Mouse (Mus musculus) hindbrain, embryonic 10.5 days (tissue): Measurements from ENCODE around the gene Nog. TPM values are rescaled to one million over a fixed set of nuclear protein-coding genes. Genes with fewer than 3 reads are reported as not detected.

Source experiments
- DNase-seq: peaks from one replicate; pipeline ENCODE4 v3.0.0-alpha.2; 2017; ENCODE audit warnings: low spot score
- H3K27ac ChIP-seq: fragments of 300-500 bp; sonication (generic); 2 replicates; pipeline ENCODE4 v1.5.1; 2016; ENCODE audit warnings: mild to moderate bottlenecking, moderate library complexity
- H3K27me3 ChIP-seq: fragments of 300-500 bp; sonication (generic); 2 replicates; pipeline ENCODE4 v1.6.1; 2016; ENCODE audit warnings: mild to moderate bottlenecking; ENCODE audit not compliant: poor library complexity, insufficient read depth, severe bottlenecking
- H3K36me3 ChIP-seq: fragments of 300-500 bp; sonication (generic); 2 replicates; pipeline ENCODE4 v1.6.1; 2016; ENCODE audit warnings: mild to moderate bottlenecking, moderate library complexity
- H3K4me1 ChIP-seq: fragments of 300-500 bp; sonication (generic); replicated peaks from 2 replicates; pipeline ENCODE4 v1.6.1; 2016; ENCODE audit warnings: mild to moderate bottlenecking
- H3K4me3 ChIP-seq: fragments of 300-500 bp; sonication (generic); 2 replicates; pipeline ENCODE4 v1.5.1; 2016; ENCODE audit warnings: mild to moderate bottlenecking, moderate library complexity
- H3K9me3 ChIP-seq: fragments of 300-500 bp; sonication (generic); 2 replicates; pipeline ENCODE4 v1.6.1; 2016; ENCODE audit warnings: mild to moderate bottlenecking, moderate library complexity
- WGBS: fragments of 180-500 bp; shearing (Covaris S2); methylation state at CpG from one replicate; pipeline ENCODE4 v1.1.7; 2016; 5-methylcytosine and 5-hydroxymethylcytosine counted together
- polyA plus RNA-seq: library from polyadenylated mRNA; unstranded; fragments of >200 nt; fragmentation: Nextera tagmentation; extraction: Ambion mirVana; gene quantifications from 2 replicates; pipeline ENCODE4 v1.2.1, GENCODE M21; 2016

Gene Nog
- polyA plus RNA-seq, 1 experiment from 2014 or later = 4.3 TPM

DNA sequence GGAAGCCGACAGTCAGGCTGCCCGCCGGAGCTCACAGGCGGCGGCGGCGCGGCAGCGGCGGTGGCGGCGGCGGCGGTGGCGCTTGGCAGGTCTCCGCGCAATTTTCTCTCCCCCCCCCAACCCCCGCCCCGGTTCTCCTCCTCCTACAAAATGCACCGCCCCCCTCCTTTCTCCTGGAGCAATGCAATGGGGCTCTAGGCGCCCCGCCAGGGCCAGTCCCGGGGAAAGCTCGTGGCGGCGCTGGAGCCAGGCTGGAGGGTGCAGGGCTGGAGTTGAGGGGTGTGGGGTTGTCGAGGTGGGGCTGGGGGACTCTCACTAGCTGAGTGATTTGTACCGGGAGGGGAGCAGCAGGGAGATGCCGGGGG is 666 bp upstream of the Nog start:
- peaks cover 50% of the 10 kb centered on the region for H3K4me1 ChIP-seq
- peak overlapping the region; percentile 73 for H3K4me3 ChIP-seq
- DNase-seq = no peak
- H3K27ac ChIP-seq = peak overlapping the region; percentile 91
- peaks cover 24% of the 10 kb centered on the region for H3K27me3 ChIP-seq
- 5% methylated on average over 29 of the region's 29 CpGs for WGBS
- no peaks in the 10 kb centered on the region for H3K36me3 ChIP-seq
- 0 out of 2 replicates have a peak, but pooled peaks cover 5% of the 10 kb centered on the region for H3K9me3 ChIP-seq

DNA sequence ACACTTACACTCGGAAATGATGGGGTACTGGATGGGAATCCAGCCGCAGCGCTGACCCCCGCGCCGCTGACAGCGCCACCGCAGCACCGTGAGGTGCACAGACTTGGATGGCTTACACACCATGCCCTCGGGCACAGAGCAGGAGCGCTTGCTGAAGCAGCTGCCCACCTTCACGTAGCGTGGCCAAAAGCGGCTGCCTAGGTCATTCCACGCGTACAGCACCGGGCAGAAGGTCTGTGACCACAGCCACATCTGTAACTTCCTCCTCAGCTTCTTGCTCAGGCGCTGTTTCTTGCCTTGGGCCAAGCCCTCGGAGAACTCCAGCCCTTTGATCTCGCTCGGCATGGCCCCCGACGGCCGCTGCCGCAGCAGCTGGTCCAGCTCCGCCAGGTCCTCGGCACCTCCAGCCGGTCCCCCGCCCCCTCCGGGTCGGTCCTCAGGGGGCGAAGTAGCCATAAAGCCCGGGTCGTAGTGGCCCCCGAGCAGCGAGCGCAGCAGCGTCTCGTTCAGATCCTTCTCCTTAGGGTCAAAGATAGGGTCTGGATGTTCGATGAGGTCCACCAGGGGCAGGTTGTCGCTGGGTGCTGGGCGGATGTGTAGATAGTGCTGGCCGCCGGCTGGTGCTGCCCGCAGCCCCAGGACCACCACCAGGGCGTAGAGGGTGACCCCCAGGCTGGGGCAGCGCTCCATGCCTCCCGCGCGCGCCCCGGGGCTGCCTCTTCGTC is 639 bp downstream of the Nog start:
- H3K36me3 ChIP-seq = no peaks in the 10 kb centered on the region
- under 1% methylated on average over 53 of the region's 53 CpGs for WGBS

DNA sequence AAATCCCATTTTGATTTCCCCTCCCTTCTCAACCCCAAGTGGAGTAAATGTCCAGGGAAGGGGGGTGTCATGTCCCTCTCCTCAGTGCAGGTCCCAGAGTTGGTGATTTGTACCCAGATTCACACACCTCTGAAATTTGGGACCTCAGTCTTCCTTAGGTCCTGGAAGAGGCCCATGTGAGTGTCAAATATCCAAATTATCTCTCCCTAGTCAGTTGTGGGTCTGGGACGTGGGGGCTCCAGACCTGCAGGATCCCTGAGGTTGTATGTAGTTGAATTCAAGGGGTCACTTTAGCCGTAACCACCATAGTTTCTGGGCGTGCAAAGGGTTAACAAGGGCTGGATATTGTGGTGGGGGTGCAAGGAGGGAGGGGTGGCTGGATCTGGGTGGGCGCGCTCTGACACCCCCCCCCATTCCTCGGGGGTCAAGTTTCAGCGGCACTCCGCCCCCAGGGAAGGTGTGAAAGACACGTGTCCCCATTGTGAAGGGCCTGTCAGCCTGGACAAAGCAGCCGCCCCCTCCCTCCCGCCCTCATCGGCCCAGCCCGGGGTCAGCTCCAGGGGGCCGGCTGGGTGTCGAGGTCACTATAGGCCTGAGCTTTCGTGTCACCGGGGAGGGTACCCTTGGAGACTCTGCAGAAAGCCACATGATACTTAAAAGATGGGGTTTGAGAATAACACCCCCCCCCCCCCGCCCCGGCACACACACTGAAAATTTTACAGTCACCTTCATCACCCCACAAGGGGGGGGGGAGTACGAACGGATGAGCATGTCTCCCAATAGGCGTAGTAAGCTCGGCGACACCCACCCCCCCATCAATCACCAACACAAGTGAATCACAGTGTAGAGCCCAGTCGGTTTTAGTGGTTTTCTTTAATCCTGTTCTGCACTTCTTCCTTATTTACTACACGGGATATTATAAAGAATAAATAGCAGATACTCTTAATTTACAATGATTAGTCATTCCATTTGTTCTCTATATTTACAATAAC is 2.1 kb downstream of the Nog start:
- peak; percentile 69 for DNase-seq
- peak overlapping the region; percentile 73 for H3K4me3 ChIP-seq
- H3K27ac ChIP-seq = peak overlapping the region; percentile 79
- no peaks in the 10 kb centered on the region for H3K9me3 ChIP-seq
- H3K27me3 ChIP-seq = peaks cover 49% of the 10 kb centered on the region
- WGBS = 1% methylated on average over 26 of the region's 26 CpGs
- peaks cover 56% of the 10 kb centered on the region for H3K4me1 ChIP-seq
- H3K36me3 ChIP-seq = no peaks in the 10 kb centered on the region

More for the DNA sequence above, 639 bp downstream of the Nog start:
- DNase-seq = peak; percentile 74
- Histone ChIP-seq H3K4me3 (peak overlapping the region; percentile 73), H3K27ac (peak overlapping the region; percentile 91), H3K27me3 (peaks cover 35% of the 10 kb centered on the region), H3K9me3 (0 out of 2 replicates have a peak, but pooled peaks cover 4% of the 10 kb centered on the region), H3K4me1 (peaks cover 56% of the 10 kb centered on the region)

DNA sequence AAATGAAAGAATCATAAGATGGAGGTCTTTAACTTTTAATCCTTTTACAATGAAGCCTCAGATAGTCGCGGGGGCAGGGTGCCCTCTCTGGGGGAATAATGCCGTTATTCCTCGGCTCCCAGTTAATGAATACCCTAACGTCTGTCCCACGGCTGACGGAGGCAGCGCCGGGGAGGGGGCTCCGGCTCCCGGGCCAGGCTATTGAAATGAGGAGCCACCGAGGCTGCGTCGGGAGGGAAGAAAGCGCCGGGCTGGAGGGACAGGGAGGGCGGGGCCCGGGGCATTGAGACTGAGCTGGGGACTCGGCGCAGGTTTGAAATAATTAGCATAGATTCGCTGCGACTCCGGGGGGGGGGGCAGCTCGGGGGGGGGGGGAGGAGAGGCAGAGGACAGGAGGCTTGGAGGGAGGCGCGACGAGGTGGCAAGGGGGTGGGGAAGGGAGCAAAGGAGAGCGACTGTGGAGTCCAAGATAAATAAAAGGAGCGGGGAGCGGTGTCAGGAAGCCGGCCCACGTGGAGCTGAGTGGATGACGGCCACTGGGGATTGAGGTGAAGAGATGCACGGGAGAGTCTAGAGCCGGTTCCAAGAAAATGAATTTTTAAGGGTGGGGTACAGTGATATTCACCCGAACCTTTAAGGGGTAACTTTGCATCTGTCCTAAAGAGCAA is 2.9 kb downstream of the Nog start:
- Histone ChIP-seq H3K9me3 (no peaks in the 10 kb centered on the region), H3K27me3 (peaks cover 49% of the 10 kb centered on the region), H3K36me3 (no peaks in the 10 kb centered on the region), H3K4me3 (peak overlapping the region; percentile 73), H3K27ac (peak overlapping the region; percentile 79), H3K4me1 (peaks cover 56% of the 10 kb centered on the region)
- peak; percentile 85 for DNase-seq
- under 1% methylated on average over 32 of the region's 36 CpGs for WGBS

DNA sequence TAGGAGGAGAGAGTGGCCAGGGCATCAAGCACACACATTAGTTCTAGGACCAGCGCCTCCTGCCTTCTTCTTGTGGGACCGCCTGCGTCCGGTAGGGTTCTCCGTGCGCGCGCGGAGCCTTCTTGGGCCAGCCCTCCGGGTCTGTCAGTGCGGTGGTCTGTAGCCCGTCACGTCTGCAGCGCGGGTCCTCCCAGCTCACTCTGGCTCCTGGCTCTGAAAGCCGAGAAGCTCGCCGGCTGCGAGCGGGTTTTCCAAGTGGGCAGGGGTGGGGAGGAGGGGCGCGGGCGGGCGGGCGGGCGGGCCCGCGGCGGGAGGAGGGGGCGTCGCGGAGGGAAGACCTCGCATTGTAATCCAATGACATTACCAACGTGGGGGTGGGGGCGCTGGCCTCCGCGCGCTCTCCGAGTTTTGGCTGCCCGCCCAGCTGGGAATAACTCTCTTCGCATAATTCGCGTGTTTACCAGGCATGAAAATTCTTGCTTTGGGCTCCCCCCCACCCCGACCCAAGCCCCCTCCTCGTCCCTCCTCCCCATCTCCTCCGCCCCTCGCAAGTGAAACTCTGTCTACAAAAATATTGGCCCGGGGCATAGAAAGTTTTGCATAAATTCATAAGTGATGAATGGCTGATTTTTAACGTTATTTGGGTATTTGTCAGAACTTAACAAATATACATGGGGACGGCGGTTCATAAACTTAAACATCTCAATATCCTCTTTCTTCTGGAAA is 3.7 kb downstream of the Nog start:
- no peaks in the 10 kb centered on the region for H3K36me3 ChIP-seq
- H3K4me3 ChIP-seq = peak overlapping the region; percentile 73
- H3K4me1 ChIP-seq = peaks cover 55% of the 10 kb centered on the region
- no peaks in the 10 kb centered on the region for H3K9me3 ChIP-seq
- H3K27me3 ChIP-seq = peaks cover 49% of the 10 kb centered on the region
- peak overlapping the region; percentile 79 for H3K27ac ChIP-seq
- DNase-seq = peak; percentile 87
- WGBS = under 1% methylated on average over 50 of the region's 51 CpGs

DNA sequence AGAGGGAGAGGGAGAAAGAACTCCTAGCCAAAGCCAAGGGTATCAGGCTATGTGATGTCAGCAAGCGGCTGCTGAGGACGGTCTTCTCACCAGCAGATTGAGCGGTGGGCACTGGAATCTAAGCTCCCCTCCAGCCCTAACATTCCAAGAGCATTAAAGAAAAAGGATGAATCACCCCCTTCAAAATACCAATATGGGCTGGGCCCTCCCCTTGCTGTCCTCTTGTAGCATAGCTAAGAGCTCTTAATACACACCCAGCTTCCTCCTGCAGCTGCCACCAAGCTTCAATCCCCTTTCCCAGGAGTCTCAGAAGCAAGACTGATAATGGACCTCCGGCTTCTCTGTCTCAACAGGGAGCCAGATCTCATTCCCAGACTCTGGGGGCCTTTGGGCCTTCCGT is 4.6 kb downstream of the Nog start:
- Histone ChIP-seq H3K9me3 (no peaks in the 10 kb centered on the region), H3K4me3 (peak overlapping the region; percentile 73), H3K27me3 (peaks cover 49% of the 10 kb centered on the region), H3K36me3 (no peaks in the 10 kb centered on the region), H3K27ac (peak overlapping the region; percentile 79), H3K4me1 (peaks cover 46% of the 10 kb centered on the region)
- 29% methylated on average over 5 of the region's 5 CpGs for WGBS
- peak; percentile 8 for DNase-seq

DNA sequence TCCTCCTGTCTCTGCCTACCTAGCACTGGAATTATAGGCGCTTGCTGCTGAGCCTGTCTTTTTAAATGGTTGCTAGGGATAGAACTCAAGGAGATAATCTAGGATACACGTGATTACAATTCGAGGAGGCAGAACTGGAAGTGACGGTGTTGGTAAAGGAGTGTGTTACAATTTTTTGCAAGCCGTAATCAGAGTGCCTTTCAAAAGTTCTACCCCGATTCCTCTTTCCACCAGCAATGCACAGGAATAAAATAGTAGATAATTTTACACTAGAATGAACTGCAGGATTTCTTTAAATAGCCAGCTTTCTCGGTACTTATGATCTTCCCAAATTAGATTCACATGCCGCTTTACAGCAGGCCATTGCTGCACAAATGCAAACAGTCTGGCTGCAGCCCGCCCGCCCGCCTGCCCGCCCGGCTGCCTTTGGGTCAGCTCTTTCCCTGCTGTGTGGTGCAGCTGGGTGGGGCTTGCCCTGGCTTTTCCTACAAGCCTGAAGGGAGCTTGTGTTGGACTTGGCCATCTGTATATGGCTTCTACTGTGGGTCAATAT is 32.2 kb downstream of the Nog start:
- 91% methylated on average over 13 of the region's 13 CpGs for WGBS
- H3K36me3 ChIP-seq = no peaks in the 10 kb centered on the region
- H3K4me3 ChIP-seq = no peak overlapping the region
- H3K4me1 ChIP-seq = 0 out of 2 replicates have a peak, but pooled peaks cover 2% of the 10 kb centered on the region
- no peak for DNase-seq
- no peaks in the 10 kb centered on the region for H3K27me3 ChIP-seq
- H3K9me3 ChIP-seq = no peaks in the 10 kb centered on the region
- H3K27ac ChIP-seq = no peak overlapping the region

DNA sequence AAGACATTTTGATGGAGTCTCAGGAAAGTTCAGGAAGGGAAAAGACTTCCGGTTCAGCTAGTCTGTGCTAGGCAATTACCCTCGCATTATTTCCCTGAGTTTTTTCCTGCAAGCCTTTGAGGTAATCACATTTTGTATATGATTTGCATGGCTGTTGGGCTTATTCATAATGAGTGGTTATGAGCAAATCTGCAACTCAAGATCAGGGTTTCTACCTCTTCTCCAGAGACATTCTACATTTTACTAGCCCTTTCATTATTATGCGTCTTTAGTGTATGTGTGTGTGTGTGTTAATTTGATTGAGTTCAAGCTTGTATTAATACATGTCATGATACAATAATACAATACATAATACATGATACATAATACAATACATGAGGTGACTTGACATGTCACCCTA is 34.6 kb downstream of the Nog start:
- Histone ChIP-seq H3K4me1 (peaks cover 8% of the 10 kb centered on the region; the same call in 1 of the 2 replicates), H3K9me3 (no peaks in the 10 kb centered on the region), H3K27me3 (0 out of 2 replicates have a peak, but pooled peaks cover under 1% of the 10 kb centered on the region), H3K36me3 (no peaks in the 10 kb centered on the region), H3K27ac (no peak overlapping the region), H3K4me3 (no peak overlapping the region)
- WGBS = 95% methylated on average over 3 of the region's 3 CpGs
- DNase-seq = no peak

DNA sequence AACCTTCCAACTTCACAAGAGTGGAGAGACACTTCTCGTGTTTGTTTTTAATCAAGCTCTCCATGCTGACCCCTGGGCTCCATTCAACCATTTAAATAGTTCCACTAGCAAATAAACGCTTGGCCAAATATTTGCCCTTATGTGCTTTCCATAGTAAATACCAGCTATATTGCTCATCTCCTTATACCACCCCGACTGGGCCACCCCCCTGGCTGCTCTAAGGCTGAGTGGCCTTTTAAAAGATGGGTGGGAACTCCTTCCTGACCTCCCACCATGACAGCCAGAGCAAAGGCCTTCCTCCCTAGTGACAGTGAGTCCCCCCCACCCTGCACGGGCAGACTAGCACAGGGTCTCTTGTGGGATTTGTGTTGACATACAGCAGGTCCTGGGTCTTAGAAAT is 37.1 kb downstream of the Nog start:
- 0 out of 2 replicates have a peak, but pooled peaks cover 3% of the 10 kb centered on the region for H3K27me3 ChIP-seq
- no peak for DNase-seq
- H3K27ac ChIP-seq = no peak overlapping the region
- peaks cover 8% of the 10 kb centered on the region; the same call in 1 of the 2 replicates for H3K4me1 ChIP-seq
- no peaks in the 10 kb centered on the region for H3K9me3 ChIP-seq
- no peak overlapping the region for H3K4me3 ChIP-seq
- 59% methylated on average over 4 of the region's 4 CpGs for WGBS
- H3K36me3 ChIP-seq = no peaks in the 10 kb centered on the region

DNA sequence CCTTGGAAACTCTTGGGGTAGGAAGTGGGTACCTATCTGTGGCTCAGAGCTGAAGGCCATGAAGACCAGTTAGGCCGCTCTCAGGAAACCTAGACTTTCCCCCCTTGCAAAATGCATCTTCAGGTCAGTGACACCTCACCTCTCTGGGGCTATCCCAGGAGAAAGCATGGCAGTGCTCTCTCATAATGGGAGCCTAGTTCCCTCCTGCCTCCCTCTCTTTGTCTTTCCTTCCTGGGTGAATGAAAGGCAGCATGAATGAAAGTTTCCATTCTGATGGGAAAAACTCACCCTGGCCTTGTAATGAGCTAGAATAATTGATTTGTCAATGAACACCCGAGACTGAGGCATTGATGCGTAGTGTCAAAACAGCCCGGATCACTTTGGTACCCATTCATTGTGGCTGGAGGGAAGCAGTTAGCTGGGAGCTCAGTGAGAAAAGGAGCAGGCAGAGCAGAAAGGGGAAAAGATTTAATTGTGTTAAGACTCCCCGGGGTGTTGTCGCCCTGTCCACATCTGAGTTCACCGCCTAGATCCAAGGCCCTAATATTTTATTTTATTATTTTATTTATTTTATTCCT is 42.7 kb downstream of the Nog start:
- H3K27me3 ChIP-seq = 0 out of 2 replicates have a peak, but pooled peaks cover 7% of the 10 kb centered on the region
- H3K36me3 ChIP-seq = no peaks in the 10 kb centered on the region
- no peak overlapping the region for H3K4me3 ChIP-seq
- DNase-seq = peak; percentile 11
- peak overlapping the region; percentile 46; the same call in 1 of the 2 replicates for H3K27ac ChIP-seq
- 32% methylated on average over 7 of the region's 7 CpGs for WGBS
- H3K9me3 ChIP-seq = no peaks in the 10 kb centered on the region
- H3K4me1 ChIP-seq = peaks cover 24% of the 10 kb centered on the region

DNA sequence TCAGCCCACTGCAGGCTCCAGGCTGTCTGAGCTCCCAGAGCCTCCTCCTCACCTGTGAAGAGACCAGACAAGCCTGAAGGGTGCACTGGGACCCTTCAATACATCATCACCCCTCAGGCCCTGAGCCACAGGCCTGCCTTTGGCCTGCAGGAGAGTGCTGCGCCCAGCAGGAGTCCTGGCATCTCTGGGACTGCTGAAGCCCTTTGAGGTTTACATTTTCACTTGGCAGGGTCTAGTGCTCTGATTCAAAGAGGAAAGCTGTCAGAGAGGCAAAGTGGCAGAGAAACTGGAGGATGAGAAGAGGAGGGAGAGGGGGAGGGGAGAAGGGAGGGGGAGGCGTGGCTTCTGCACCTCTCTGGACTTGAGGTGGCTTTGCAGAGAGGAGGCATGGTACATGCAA is 44.2 kb downstream of the Nog start:
- 49% methylated on average over 2 of the region's 2 CpGs for WGBS
- no peak for DNase-seq
- H3K4me3 ChIP-seq = no peak overlapping the region
- 0 out of 2 replicates have a peak, but pooled peaks cover 7% of the 10 kb centered on the region for H3K27me3 ChIP-seq
- H3K27ac ChIP-seq = 0 out of 2 replicates have a peak overlapping the region, but pooled peaks have one; percentile 57
- peaks cover 21% of the 10 kb centered on the region for H3K4me1 ChIP-seq
- no peaks in the 10 kb centered on the region for H3K9me3 ChIP-seq
- H3K36me3 ChIP-seq = no peaks in the 10 kb centered on the region
